Mouse (Mus musculus) olfactory bulb, adult 2 months (tissue): ENCODE measurements around the gene Msrb3.

Experiments
- CTCF ChIP-seq: fragments of 200-500 bp; IDR thresholded peaks from 2 replicates; pipeline ENCODE4 v1.5.1; 2012; ENCODE audit warnings: low read depth, mild to moderate bottlenecking, low read length, moderate library complexity; ENCODE audit not compliant: insufficient read depth
- POLR2A ChIP-seq: fragments of 200-500 bp; IDR thresholded peaks from 2 replicates; pipeline ENCODE4 v1.6.1; 2012; ENCODE audit warnings: mild to moderate bottlenecking, low read depth, low read length, moderate library complexity; ENCODE audit not compliant: insufficient read depth

DNA sequence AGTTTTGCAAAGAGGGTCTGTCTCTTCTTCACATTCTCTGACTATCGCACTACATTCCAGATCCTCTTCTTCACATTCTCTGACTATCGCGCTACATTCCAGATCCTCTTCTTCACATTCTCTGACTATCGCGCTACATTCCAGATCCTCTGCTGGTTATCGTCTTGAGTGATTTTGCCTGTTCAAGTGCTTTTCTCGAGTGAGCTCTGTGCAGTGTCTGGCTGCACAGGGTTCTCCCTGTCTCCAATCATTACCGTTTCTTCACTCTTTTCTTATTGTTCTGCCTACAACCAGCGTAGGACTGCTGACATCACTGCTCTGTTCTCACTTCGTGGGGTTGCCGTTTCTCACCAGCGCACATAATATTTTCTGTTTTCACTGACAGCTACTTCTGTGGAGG lies 138.2 kb downstream of the Msrb3 start:
- TF ChIP-seq POLR2A (no peak), CTCF (no peak)
